Mouse (Mus musculus): ENCODE measurements around the gene Osgin1. TPM values are rescaled to one million over a fixed set of nuclear protein-coding genes. Genes with fewer than 3 reads are reported as not detected.
A peak's percentile ranks its signal among the peaks of the same experiment; 100 is the strongest.

The Osgin1 gene
- polyA plus RNA-seq, 1 experiment from 2014 or later: 8.0 TPM

- no peak overlapping the region for H3K4me3 ChIP-seq (ENCODE audit: low read length)
- no peak for ATAC-seq
- H3K4me1 ChIP-seq (ENCODE audit: control insufficient read depth, insufficient read depth, low read length): peaks cover 17% of the 10 kb centered on the region
- no peaks in the 10 kb centered on the region for H3K9me3 ChIP-seq (ENCODE audit: control insufficient read depth, low read length)
- H3K36me3 ChIP-seq (ENCODE audit: control insufficient read depth, insufficient read depth, low read length): no peaks in the 10 kb centered on the region
- WGBS: 67% methylated on average over 5 of the region's 5 CpGs
- H3K9ac ChIP-seq (ENCODE audit: low read depth, low read length): no peak overlapping the region
- no peaks in the 10 kb centered on the region for H3K27me3 ChIP-seq (replicated peaks; ENCODE audit: control insufficient read depth, insufficient read depth, low read length)
- H3K4me2 ChIP-seq (ENCODE audit: low read depth, low read length): no peak overlapping the region
- no peak overlapping the region for H3K27ac ChIP-seq (ENCODE audit: low read length)
These were observed 5.1 kb upstream of the Osgin1 start for GRCm38 (mm10) chr8:119428766-119429327.

GRCm38 (mm10) chr8:119429552-119429951 lies 4.4 kb upstream of the Osgin1 start:
- Histone ChIP-seq H3K27ac (ENCODE audit: low read length) (no peak overlapping the region), H3K4me3 (ENCODE audit: low read length) (no peak overlapping the region)
- WGBS: 79% methylated on average over 3 of the region's 3 CpGs

GRCm38 (mm10) chr8:119430250-119430649 lies 3.7 kb upstream of the Osgin1 start:
- H3K27ac ChIP-seq (ENCODE audit: low read length): no peak overlapping the region
- no peaks in the 10 kb centered on the region for H3K9me3 ChIP-seq (ENCODE audit: control insufficient read depth, low read length)
- H3K36me3 ChIP-seq (ENCODE audit: control insufficient read depth, insufficient read depth, low read length): no peaks in the 10 kb centered on the region
- no peak overlapping the region for H3K4me2 ChIP-seq (ENCODE audit: low read depth, low read length)
- 76% methylated on average over 8 of the region's 8 CpGs for whole genome bisulfite sequencing
- ATAC-seq: no peak
- no peaks in the 10 kb centered on the region for H3K27me3 ChIP-seq (replicated peaks; ENCODE audit: control insufficient read depth, insufficient read depth, low read length)
- H3K4me1 ChIP-seq (ENCODE audit: control insufficient read depth, insufficient read depth, low read length): peaks cover 11% of the 10 kb centered on the region; the same call in 1 of the 2 replicates
- no peak overlapping the region for H3K4me3 ChIP-seq (ENCODE audit: low read length)
- no peak overlapping the region for H3K9ac ChIP-seq (ENCODE audit: low read depth, low read length)

More at GRCm38 (mm10) chr8:119429552-119429951, 4.4 kb upstream of the Osgin1 start:
- no peaks in the 10 kb centered on the region for H3K9me3 ChIP-seq (ENCODE audit: control insufficient read depth, low read length)
- no peak overlapping the region for H3K4me2 ChIP-seq (ENCODE audit: low read depth, low read length)
- H3K27me3 ChIP-seq (replicated peaks; ENCODE audit: control insufficient read depth, insufficient read depth, low read length): no peaks in the 10 kb centered on the region
- H3K4me1 ChIP-seq (ENCODE audit: control insufficient read depth, insufficient read depth, low read length): peaks cover 12% of the 10 kb centered on the region
- H3K36me3 ChIP-seq (ENCODE audit: control insufficient read depth, insufficient read depth, low read length): no peaks in the 10 kb centered on the region
- ATAC-seq: no peak
- H3K9ac ChIP-seq (ENCODE audit: low read depth, low read length): no peak overlapping the region

- WGBS: 90% methylated on average over 7 of the region's 7 CpGs
- Histone ChIP-seq H3K4me3 (ENCODE audit: low read length) (no peak overlapping the region), H3K4me1 (ENCODE audit: control insufficient read depth, insufficient read depth, low read length) (peaks cover 11% of the 10 kb centered on the region; the same call in 1 of the 2 replicates)
These were observed 3.2 kb upstream of the Osgin1 start for GRCm38 (mm10) chr8:119430690-119431089.

GRCm38 (mm10) chr8:119432372-119432771 lies 1.6 kb upstream of the Osgin1 start:
- Histone ChIP-seq H3K9ac (ENCODE audit: low read depth, low read length) (no peak overlapping the region), H3K4me1 (ENCODE audit: control insufficient read depth, insufficient read depth, low read length) (peaks cover 15% of the 10 kb centered on the region)
- no peak for ATAC-seq

More at GRCm38 (mm10) chr8:119430690-119431089, 3.2 kb upstream of the Osgin1 start:
- Histone ChIP-seq H3K27ac (ENCODE audit: low read length) (no peak overlapping the region), H3K9ac (ENCODE audit: low read depth, low read length) (no peak overlapping the region), H3K36me3 (ENCODE audit: control insufficient read depth, insufficient read depth, low read length) (no peaks in the 10 kb centered on the region), H3K9me3 (ENCODE audit: control insufficient read depth, low read length) (no peaks in the 10 kb centered on the region), H3K4me2 (ENCODE audit: low read depth, low read length) (no peak overlapping the region), H3K27me3 (replicated peaks; ENCODE audit: control insufficient read depth, insufficient read depth, low read length) (no peaks in the 10 kb centered on the region)
- no peak for ATAC-seq

GRCm38 (mm10) chr8:119434569-119434968 lies 645 bp downstream of the Osgin1 start:
- Histone ChIP-seq H3K4me1 (ENCODE audit: control insufficient read depth, insufficient read depth, low read length) (peaks cover 28% of the 10 kb centered on the region), H3K27ac (ENCODE audit: low read length) (no peak overlapping the region), H3K36me3 (ENCODE audit: control insufficient read depth, insufficient read depth, low read length) (no peaks in the 10 kb centered on the region), H3K4me2 (ENCODE audit: low read depth, low read length) (no peak overlapping the region), H3K9me3 (ENCODE audit: control insufficient read depth, low read length) (no peaks in the 10 kb centered on the region), H3K9ac (ENCODE audit: low read depth, low read length) (no peak overlapping the region), H3K27me3 (replicated peaks; ENCODE audit: control insufficient read depth, insufficient read depth, low read length) (no peaks in the 10 kb centered on the region), H3K4me3 (ENCODE audit: low read length) (no peak overlapping the region)
- 62% methylated on average over 6 of the region's 6 CpGs for WGBS
- no peak for ATAC-seq

More at GRCm38 (mm10) chr8:119432372-119432771, 1.6 kb upstream of the Osgin1 start:
- no peaks in the 10 kb centered on the region for H3K9me3 ChIP-seq (ENCODE audit: control insufficient read depth, low read length)
- no peak overlapping the region for H3K4me2 ChIP-seq (ENCODE audit: low read depth, low read length)
- H3K4me3 ChIP-seq (ENCODE audit: low read length): no peak overlapping the region
- H3K27ac ChIP-seq (ENCODE audit: low read length): no peak overlapping the region
- no peaks in the 10 kb centered on the region for H3K36me3 ChIP-seq (ENCODE audit: control insufficient read depth, insufficient read depth, low read length)
- 39% methylated on average over 3 of the region's 3 CpGs for WGBS
- H3K27me3 ChIP-seq (replicated peaks; ENCODE audit: control insufficient read depth, insufficient read depth, low read length): no peaks in the 10 kb centered on the region

GRCm38 (mm10) chr8:119435527-119435926 lies 1.6 kb downstream of the Osgin1 start:
- no peaks in the 10 kb centered on the region for H3K27me3 ChIP-seq (replicated peaks; ENCODE audit: control insufficient read depth, insufficient read depth, low read length)
- H3K36me3 ChIP-seq (ENCODE audit: control insufficient read depth, insufficient read depth, low read length): no peaks in the 10 kb centered on the region
- H3K4me1 ChIP-seq (ENCODE audit: control insufficient read depth, insufficient read depth, low read length): peaks cover 37% of the 10 kb centered on the region
- no peak overlapping the region for H3K9ac ChIP-seq (ENCODE audit: low read depth, low read length)
- ATAC-seq: no peak
- H3K9me3 ChIP-seq (ENCODE audit: control insufficient read depth, low read length): no peaks in the 10 kb centered on the region
- H3K27ac ChIP-seq (ENCODE audit: low read length): no peak overlapping the region
- H3K4me3 ChIP-seq (ENCODE audit: low read length): no peak overlapping the region
- WGBS: 89% methylated on average over 7 of the region's 7 CpGs
- no peak overlapping the region for H3K4me2 ChIP-seq (ENCODE audit: low read depth, low read length)

GRCm38 (mm10) chr8:119436331-119436730 lies 2.4 kb downstream of the Osgin1 start:
- H3K36me3 ChIP-seq (ENCODE audit: control insufficient read depth, insufficient read depth, low read length): no peaks in the 10 kb centered on the region

GRCm38 (mm10) chr8:119436933-119437332 lies 3.0 kb downstream of the Osgin1 start:
- Histone ChIP-seq H3K9me3 (ENCODE audit: control insufficient read depth, low read length) (no peaks in the 10 kb centered on the region), H3K4me2 (ENCODE audit: low read depth, low read length) (peak overlapping the region; percentile 55), H3K4me3 (ENCODE audit: low read length) (peak overlapping the region; percentile 42), H3K27me3 (replicated peaks; ENCODE audit: control insufficient read depth, insufficient read depth, low read length) (no peaks in the 10 kb centered on the region), H3K27ac (ENCODE audit: low read length) (peak overlapping the region; percentile 61), H3K9ac (ENCODE audit: low read depth, low read length) (peak overlapping the region; percentile 61), H3K36me3 (ENCODE audit: control insufficient read depth, insufficient read depth, low read length) (no peaks in the 10 kb centered on the region), H3K4me1 (ENCODE audit: control insufficient read depth, insufficient read depth, low read length) (peaks cover 47% of the 10 kb centered on the region)
- peak; percentile 70 for ATAC-seq
- WGBS: 15% methylated on average over 9 of the region's 9 CpGs

More at GRCm38 (mm10) chr8:119436331-119436730, 2.4 kb downstream of the Osgin1 start:
- Histone ChIP-seq H3K9me3 (ENCODE audit: control insufficient read depth, low read length) (no peaks in the 10 kb centered on the region), H3K4me1 (ENCODE audit: control insufficient read depth, insufficient read depth, low read length) (peaks cover 44% of the 10 kb centered on the region), H3K4me3 (ENCODE audit: low read length) (no peak overlapping the region), H3K27me3 (replicated peaks; ENCODE audit: control insufficient read depth, insufficient read depth, low read length) (no peaks in the 10 kb centered on the region), H3K4me2 (ENCODE audit: low read depth, low read length) (0 out of 2 replicates have a peak overlapping the region, but pooled peaks have one; percentile 55), H3K27ac (ENCODE audit: low read length) (peak overlapping the region; percentile 50; the same call in 1 of the 2 replicates), H3K9ac (ENCODE audit: low read depth, low read length) (no peak overlapping the region)
- WGBS: 84% methylated on average over 10 of the region's 10 CpGs
- no peak for ATAC-seq
